Mouse (Mus musculus) embryonic fibroblast, embryonic 13.5 days (primary cell): ENCODE results near the gene Atp8a1.

Experiments used
- CTCF ChIP-seq: IDR thresholded peaks from 2 replicates; pipeline ENCODE4 v1.5.1; 2011; ENCODE audit warnings: mild to moderate bottlenecking, control low read depth, low read length, moderate library complexity, borderline replicate concordance; ENCODE audit not compliant: insufficient read depth
- POLR2A ChIP-seq: IDR thresholded peaks from 2 replicates; pipeline ENCODE4 v1.6.1; 2011; ENCODE audit warnings: low read depth, mild to moderate bottlenecking, control low read depth, low read length, moderate library complexity

GRCm38 (mm10) chr5:67871414-67871813 lies 24.2 kb upstream of the Atp8a1 start:
- no peak for TF ChIP-seq CTCF
- no peak for TF ChIP-seq POLR2A
